Mouse (Mus musculus) lung, embryonic 16.5 days (tissue): ENCODE measurements around the gene Acsm5. TPM values are rescaled to one million over a fixed set of nuclear protein-coding genes. Genes with fewer than 3 reads are reported as not detected.

Source experiments
- ATAC-seq: fragments of 200-750 bp; cut with Nextera tagmentation; 2 replicates; pipeline ENCODE4 v1.8.0; 2017; ENCODE audit warnings: low read depth, mild to moderate bottlenecking, moderate library complexity
- H3K27ac ChIP-seq: fragments of 300-500 bp; sonication (generic); 2 replicates; pipeline ENCODE4 v1.5.1; 2014; ENCODE audit warnings: mild to moderate bottlenecking, control low read depth, low read length
- H3K27me3 ChIP-seq: fragments of 300-500 bp; sonication (generic); 2 replicates; pipeline ENCODE4 v1.6.1; 2014; ENCODE audit warnings: low read depth, low read length, mixed read lengths; ENCODE audit not compliant: control insufficient read depth, insufficient read depth
- H3K36me3 ChIP-seq: fragments of 300-500 bp; sonication (generic); 2 replicates; pipeline ENCODE4 v1.6.1; 2014; ENCODE audit warnings: low read length; ENCODE audit not compliant: control insufficient read depth, insufficient read depth
- H3K4me1 ChIP-seq: fragments of 300-500 bp; sonication (generic); replicated peaks from 2 replicates; pipeline ENCODE4 v1.6.1; 2014; ENCODE audit warnings: low read length, mixed read lengths; ENCODE audit not compliant: control insufficient read depth, insufficient read depth
- H3K4me2 ChIP-seq: fragments of 300-500 bp; sonication (generic); 2 replicates; pipeline ENCODE4 v1.6.1; 2014; ENCODE audit warnings: low read depth, low read length, control low read depth
- H3K4me3 ChIP-seq: fragments of 300-500 bp; sonication (generic); 2 replicates; pipeline ENCODE4 v1.5.1; 2014; ENCODE audit warnings: mild to moderate bottlenecking, low read length, control low read depth
- H3K9ac ChIP-seq: fragments of 300-500 bp; sonication (generic); 2 replicates; pipeline ENCODE4 v1.6.1; 2014; ENCODE audit warnings: low read length, control low read depth
- H3K9me3 ChIP-seq: fragments of 300-500 bp; sonication (generic); 2 replicates; pipeline ENCODE4 v1.6.1; 2016; ENCODE audit warnings: low read length; ENCODE audit not compliant: control insufficient read depth
- WGBS: fragments of 180-500 bp; shearing (Covaris S2); extraction: QIAGEN DNeasy Blood & Tissue Kit; methylation state at CpG from one replicate; pipeline ENCODE4 v1.1.7; 2014; 5-methylcytosine and 5-hydroxymethylcytosine counted together
- polyA plus RNA-seq: library from polyadenylated mRNA; unstranded; fragments of >200 nt; fragmentation: Nextera tagmentation; extraction: Ambion mirVana; gene quantifications from 2 replicates; pipeline ENCODE4 v1.2.1, GENCODE M21; 2015

Acsm5 gene
- polyA plus RNA-seq, 1 experiment from 2014 or later: not detected

- Histone ChIP-seq H3K9ac (no peak overlapping the region), H3K9me3 (no peaks in the 10 kb centered on the region), H3K4me1 (no peaks in the 10 kb centered on the region), H3K4me3 (no peak overlapping the region), H3K27me3 (no peaks in the 10 kb centered on the region), H3K27ac (no peak overlapping the region), H3K36me3 (no peaks in the 10 kb centered on the region), H3K4me2 (no peak overlapping the region)
- WGBS: 42% methylated on average over 1 of the region's 1 CpGs
- ATAC-seq: no peak
These were observed 13.7 kb downstream of the Acsm5 start for GRCm38 (mm10) chr7:119532924-119533323.

- ATAC-seq: no peak
- H3K9me3 ChIP-seq: no peaks in the 10 kb centered on the region
- 66% methylated on average over 2 of the region's 2 CpGs for WGBS
- H3K27me3 ChIP-seq: no peaks in the 10 kb centered on the region
- no peak overlapping the region for H3K4me3 ChIP-seq
- no peak overlapping the region for H3K9ac ChIP-seq
- no peak overlapping the region for H3K4me2 ChIP-seq
- H3K27ac ChIP-seq: no peak overlapping the region
- H3K4me1 ChIP-seq: no peaks in the 10 kb centered on the region
- no peaks in the 10 kb centered on the region for H3K36me3 ChIP-seq
These were observed 15.1 kb downstream of the Acsm5 start for GRCm38 (mm10) chr7:119534389-119534788.

GRCm38 (mm10) chr7:119542445-119542844 lies 23.2 kb downstream of the Acsm5 start:
- Histone ChIP-seq H3K9me3 (no peaks in the 10 kb centered on the region), H3K4me3 (no peak overlapping the region), H3K27ac (no peak overlapping the region), H3K36me3 (no peaks in the 10 kb centered on the region), H3K27me3 (no peaks in the 10 kb centered on the region), H3K4me1 (no peaks in the 10 kb centered on the region), H3K9ac (no peak overlapping the region), H3K4me2 (no peak overlapping the region)
- no peak for ATAC-seq
- WGBS: 82% methylated on average over 2 of the region's 2 CpGs

- Histone ChIP-seq H3K9ac (no peak overlapping the region), H3K36me3 (no peaks in the 10 kb centered on the region), H3K4me2 (no peak overlapping the region), H3K4me1 (no peaks in the 10 kb centered on the region), H3K27me3 (no peaks in the 10 kb centered on the region), H3K27ac (no peak overlapping the region), H3K4me3 (no peak overlapping the region), H3K9me3 (no peaks in the 10 kb centered on the region)
- ATAC-seq: no peak
These were observed 26.3 kb downstream of the Acsm5 start for GRCm38 (mm10) chr7:119545572-119545971.

- Histone ChIP-seq H3K27me3 (no peaks in the 10 kb centered on the region), H3K9ac (no peak overlapping the region), H3K4me2 (no peak overlapping the region), H3K4me1 (no peaks in the 10 kb centered on the region), H3K9me3 (no peaks in the 10 kb centered on the region), H3K27ac (no peak overlapping the region), H3K4me3 (no peak overlapping the region), H3K36me3 (no peaks in the 10 kb centered on the region)
- ATAC-seq: no peak
- WGBS: 80% methylated on average over 3 of the region's 3 CpGs
These were observed 31.4 kb downstream of the Acsm5 start for GRCm38 (mm10) chr7:119550471-119551222.

GRCm38 (mm10) chr7:119554040-119554439 lies 34.8 kb downstream of the Acsm5 start, which contains the start of gene Acsm2:
Acsm2 (plus strand) TSS chr7:119554340.
- no peak within 1 kb of the TSS for H3K4me2 ChIP-seq
- no peak for ATAC-seq
- H3K36me3 ChIP-seq: no peaks in the 10 kb centered on the region
- no peak within 1 kb of the TSS for H3K27ac ChIP-seq
- H3K4me3 ChIP-seq: no peak within 1 kb of the TSS
- H3K9ac ChIP-seq: no peak within 1 kb of the TSS
- no peaks in the 10 kb centered on the region for H3K27me3 ChIP-seq
- H3K9me3 ChIP-seq: no peaks in the 10 kb centered on the region
- 84% methylated on average over 1 of the region's 1 CpGs for WGBS
- no peaks in the 10 kb centered on the region for H3K4me1 ChIP-seq

GRCm38 (mm10) chr7:119559789-119560451 lies 40.7 kb downstream of the Acsm5 start:
- no peak for ATAC-seq
- no peaks in the 10 kb centered on the region for H3K27me3 ChIP-seq

GRCm38 (mm10) chr7:119560452-119560835 lies 41.2 kb downstream of the Acsm5 start:
- H3K4me1 ChIP-seq: no peaks in the 10 kb centered on the region
- WGBS: 76% methylated on average over 3 of the region's 3 CpGs
- no peak for ATAC-seq
- no peak overlapping the region for H3K4me2 ChIP-seq
- no peaks in the 10 kb centered on the region for H3K36me3 ChIP-seq
- no peak overlapping the region for H3K27ac ChIP-seq
- H3K9ac ChIP-seq: no peak overlapping the region
- no peaks in the 10 kb centered on the region for H3K27me3 ChIP-seq
- no peak overlapping the region for H3K4me3 ChIP-seq
- H3K9me3 ChIP-seq: no peaks in the 10 kb centered on the region

More at GRCm38 (mm10) chr7:119559789-119560451, 40.7 kb downstream of the Acsm5 start:
- Histone ChIP-seq H3K4me2 (no peak overlapping the region), H3K27ac (no peak overlapping the region), H3K9ac (no peak overlapping the region), H3K9me3 (no peaks in the 10 kb centered on the region), H3K4me1 (no peaks in the 10 kb centered on the region), H3K36me3 (no peaks in the 10 kb centered on the region), H3K4me3 (no peak overlapping the region)
- 70% methylated on average over 3 of the region's 3 CpGs for WGBS

GRCm38 (mm10) chr7:119561441-119561840 lies 42.2 kb downstream of the Acsm5 start:
- no peaks in the 10 kb centered on the region for H3K36me3 ChIP-seq
- 49% methylated on average over 4 of the region's 4 CpGs for WGBS
- ATAC-seq: no peak

More at GRCm38 (mm10) chr7:119561441-119561840, 42.2 kb downstream of the Acsm5 start:
- Histone ChIP-seq H3K9me3 (no peaks in the 10 kb centered on the region), H3K4me1 (no peaks in the 10 kb centered on the region), H3K27me3 (no peaks in the 10 kb centered on the region), H3K4me2 (no peak overlapping the region), H3K4me3 (no peak overlapping the region), H3K9ac (no peak overlapping the region), H3K27ac (no peak overlapping the region)
